Mouse (Mus musculus) heart, postnatal 36 days (tissue): ENCODE measurements around the gene Gm10283. TPM values are rescaled to one million over a fixed set of nuclear protein-coding genes. Genes with fewer than 3 reads are reported as not detected.
A peak's percentile ranks its signal among the peaks of the same experiment; 100 is the strongest.
"Not testable (repeated sequence)": the region's sequence is repeated elsewhere in the genome, so short reads cannot be mapped to it uniquely, and the experiment has no call there.

ENCODE experiments used
- DNase-seq, 2 experiments: peaks; one replicate each; pipeline ENCODE4 v3.0.0; 2021 to 2022
- intact Hi-C: fragments of 180-260 bp; cut with DNase I; formaldehyde crosslinking; loops from one replicate; pipeline ENCODE4 v1.15.1; 2025
- total RNA-seq, 2 experiments: library from RNA; stranded (reverse); gene quantifications; 2 replicates each; pipeline ENCODE4 v1.2.3; 2021

Gm10283 gene
- not detected for total RNA-seq

GRCm38 (mm10) chr8:60503098-60503497 is at the start of gene Gm10283:
TSS of gene Gm10283 (minus strand) at chr8:60503198.
- intact Hi-C loops, result loop anchor here (10.0 kb wide), 1 partner anchor 982 kb away; the partner anchor contains the start of gene Cbr4
- DNase-seq, result no peak

- no peak for DNase-seq
- intact Hi-C loops, result no loop called here
These were observed 31.9 kb upstream of the Gm10283 start for GRCm38 (mm10) chr8:60534945-60535344.

- intact Hi-C loops, result no loop called here
- no peak for DNase-seq
These were observed 15.3 kb upstream of the Gm10283 start for GRCm38 (mm10) chr8:60518286-60518685.

GRCm38 (mm10) chr8:60505653-60506521 is 2.9 kb upstream of the Gm10283 start, which contains the start of gene Aadat:
TSS of gene Aadat (plus strand) at chr8:60505932.
- peak; percentile 28 to 32 for DNase-seq
- intact Hi-C loops, result loop anchor here (5.0 to 10.0 kb wide), 3 partner anchors 86 to 979 kb away; partner anchors contain the start of gene Cbr4

DNA sequence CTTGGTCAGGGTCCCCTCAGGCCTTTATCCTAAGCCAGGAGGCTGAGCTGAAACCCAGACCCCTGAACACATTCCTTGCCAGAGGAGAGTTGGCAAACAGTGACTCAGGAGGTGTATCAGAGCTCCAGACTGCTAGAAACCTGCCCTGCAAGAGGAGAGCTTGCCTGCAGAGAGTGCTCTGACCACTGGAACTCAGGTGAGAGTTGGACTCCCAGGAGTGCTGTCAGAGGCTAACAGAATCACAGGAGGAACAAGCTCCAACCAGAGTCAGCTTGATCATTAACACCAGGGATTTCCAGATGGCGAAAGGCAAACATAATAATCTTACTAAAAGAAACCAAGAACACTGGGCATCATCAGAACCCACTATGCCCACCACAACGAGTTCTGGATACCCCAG is 8.0 kb downstream of the Gm10283 start:
- intact Hi-C loops, DNase-seq: not testable (repeated sequence)

- no peak for DNase-seq
- intact Hi-C loops, result no loop called here
These were observed 8.4 kb downstream of the Gm10283 start for GRCm38 (mm10) chr8:60494606-60495005.

- DNase-seq, result no peak
- intact Hi-C loops, result no loop called here
These were observed 10.5 kb downstream of the Gm10283 start for GRCm38 (mm10) chr8:60492471-60492870.

DNA sequence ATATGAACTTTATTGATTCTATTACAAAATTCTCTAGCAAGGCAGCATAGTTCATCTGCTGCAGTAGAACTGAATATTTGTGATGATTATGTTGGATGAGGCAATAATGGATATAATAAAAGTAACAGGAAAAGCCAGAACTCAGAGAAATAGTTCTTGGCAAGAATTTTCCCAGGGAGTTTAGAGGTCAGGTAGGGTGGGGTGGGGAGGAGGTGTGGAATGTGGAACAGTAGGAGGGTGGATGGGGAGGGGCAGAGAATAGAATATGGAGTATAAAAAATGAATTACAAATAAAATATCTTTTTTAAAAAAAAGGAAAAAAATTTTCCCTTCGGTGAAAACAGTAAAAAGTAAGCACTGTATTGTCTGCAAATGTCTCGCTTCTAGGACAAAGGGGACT is 11.1 kb downstream of the Gm10283 start:
- DNase-seq, result no peak
- intact Hi-C loops, result no loop called here

DNA sequence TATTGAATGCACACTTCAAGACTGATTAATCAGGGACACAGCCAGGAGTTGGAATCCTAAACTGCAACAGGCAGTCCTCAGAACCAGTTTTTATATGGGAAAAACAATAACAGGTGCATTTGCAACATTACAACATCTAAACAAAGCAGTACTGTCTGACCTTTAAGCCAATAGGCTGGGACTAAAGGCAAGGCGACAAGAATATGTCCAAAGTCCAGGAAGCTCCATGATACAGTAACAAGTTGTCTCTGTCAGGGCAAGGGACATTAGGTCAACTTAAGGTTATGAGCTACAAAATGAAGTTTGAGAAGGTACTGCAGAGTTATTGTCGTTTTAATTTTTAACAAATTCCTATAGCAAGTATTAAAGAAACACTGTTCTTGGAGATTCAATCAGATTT is 12.9 kb downstream of the Gm10283 start:
- intact Hi-C loops, result no loop called here
- no peak for DNase-seq

DNA sequence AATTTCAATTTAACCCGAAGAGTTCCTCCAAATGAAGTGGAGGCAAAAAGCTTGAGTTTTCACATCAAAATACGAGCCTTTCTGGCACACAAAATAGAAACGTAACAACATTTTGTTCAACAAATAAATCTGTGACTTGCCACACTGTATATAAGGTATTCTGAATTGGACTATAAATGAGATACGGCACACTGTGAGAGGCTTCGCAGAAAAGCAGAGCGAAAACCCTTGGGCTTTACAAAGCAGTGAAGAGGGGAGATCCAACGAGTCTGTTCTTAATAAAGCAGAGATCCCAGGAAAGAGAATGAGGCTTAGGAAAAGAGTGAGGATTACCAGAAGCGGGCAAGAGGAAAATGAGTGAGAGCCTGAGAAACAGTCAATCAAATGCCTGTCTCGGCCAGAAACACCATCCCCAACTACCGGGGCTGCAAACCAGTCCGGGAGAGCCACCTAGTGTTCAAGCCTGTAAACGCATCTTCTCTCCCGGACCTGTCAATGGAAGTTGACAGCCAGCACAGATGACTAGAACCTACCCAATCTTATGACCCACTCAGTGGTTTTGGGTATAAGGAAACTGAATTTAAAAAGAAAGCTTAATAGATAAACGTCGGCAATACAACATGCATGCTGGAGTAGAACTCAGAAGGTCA is 36.2 kb downstream of the Gm10283 start:
- intact Hi-C loops, result loop anchor here (5.0 to 10.0 kb wide), 3 partner anchors 1082 to 1900 kb away; no protein-coding TSS in a partner anchor
- peak; percentile 26 to 55 for DNase-seq

- intact Hi-C loops, result no loop called here
- DNase-seq, result no peak
These were observed 53.7 kb downstream of the Gm10283 start for GRCm38 (mm10) chr8:60449296-60449695.

GRCm38 (mm10) chr8:60444989-60445388 is 58.0 kb downstream of the Gm10283 start:
- intact Hi-C loops, result no loop called here
- DNase-seq, result no peak

- intact Hi-C loops, result no loop called here
- no peak for DNase-seq
These were observed 64.4 kb downstream of the Gm10283 start for GRCm38 (mm10) chr8:60438557-60438956.

GRCm38 (mm10) chr8:60436872-60437271 is 66.1 kb downstream of the Gm10283 start:
- no peak for DNase-seq
- intact Hi-C loops, result no loop called here

DNA sequence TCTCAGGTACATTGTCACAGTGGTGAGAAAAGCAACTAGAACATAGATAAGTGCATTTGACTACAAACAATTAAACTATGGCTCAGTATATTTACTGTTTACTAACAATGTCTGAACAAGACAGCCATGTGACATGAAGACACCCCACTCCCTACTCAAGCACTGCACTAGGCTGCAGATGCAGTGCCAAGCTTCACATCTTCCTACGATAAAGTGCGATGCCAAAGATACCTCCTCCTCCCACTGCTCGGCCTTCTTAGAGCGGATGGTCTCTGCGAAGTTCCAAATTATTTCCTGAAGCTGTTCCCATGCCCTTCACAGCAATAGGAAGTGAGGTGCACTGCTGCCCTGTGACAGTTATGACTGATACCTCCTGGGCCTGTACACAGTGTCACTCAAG is 70.3 kb downstream of the Gm10283 start:
- intact Hi-C loops, result no loop called here
- no peak for DNase-seq

DNA sequence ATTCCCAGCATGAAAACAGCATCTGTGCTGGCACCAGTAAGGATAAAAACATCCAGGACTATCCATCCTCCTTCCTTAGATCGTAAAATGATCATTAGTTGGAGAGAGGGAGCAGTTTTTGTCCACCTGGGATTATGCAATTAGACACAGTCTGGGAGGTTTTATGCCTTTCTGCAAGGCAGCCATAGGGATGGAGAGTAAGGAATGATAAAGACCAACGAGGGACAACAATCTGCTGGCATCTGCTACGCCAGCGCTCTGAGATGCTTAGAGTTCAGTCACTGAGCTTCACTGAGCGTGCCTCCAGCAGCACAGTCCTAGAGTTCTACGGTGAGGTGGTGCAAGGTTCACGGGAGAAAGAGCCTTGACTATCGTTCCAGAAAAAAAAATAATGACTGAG is 96.6 kb downstream of the Gm10283 start:
- no peak for DNase-seq
- intact Hi-C loops, result no loop called here

GRCm38 (mm10) chr8:60404994-60405548 is 97.9 kb downstream of the Gm10283 start:
- DNase-seq, result no peak
- intact Hi-C loops, result no loop called here

DNA sequence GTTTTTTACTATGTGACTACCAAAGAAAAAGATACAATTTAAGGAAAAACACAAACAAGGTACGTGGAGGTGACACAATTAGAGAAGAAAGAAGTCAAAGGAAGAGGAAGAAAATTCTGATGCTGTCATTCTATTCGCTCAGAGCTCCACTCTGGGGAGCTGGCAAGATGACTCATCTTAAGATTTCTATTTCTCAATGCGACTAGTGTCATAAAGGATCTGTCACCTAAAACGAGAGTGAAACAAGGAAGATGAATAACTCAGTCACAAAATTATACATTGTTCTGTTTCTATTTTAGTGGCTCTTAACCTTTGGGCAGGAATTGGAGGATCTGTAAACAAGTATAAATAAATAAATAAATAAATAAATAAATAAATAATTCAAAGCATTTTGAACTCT is 109.3 kb downstream of the Gm10283 start:
- intact Hi-C loops, result no loop called here
- no peak for DNase-seq

- no peak for DNase-seq
- intact Hi-C loops, result no loop called here
These were observed 116.4 kb downstream of the Gm10283 start for GRCm38 (mm10) chr8:60386589-60386988.
